Mouse (Mus musculus) lung, embryonic 14.5 days (tissue): ENCODE measurements around the gene Samd4b. TPM values are rescaled to one million over a fixed set of nuclear protein-coding genes. Genes with fewer than 3 reads are reported as not detected.

Experiments used
- ATAC-seq: fragments of 200-750 bp; cut with Nextera tagmentation; 2 replicates; pipeline ENCODE4 v1.8.0; 2017; ENCODE audit warnings: mild to moderate bottlenecking, moderate TSS enrichment, moderate library complexity; ENCODE audit not compliant: insufficient read depth
- DNase-seq: peaks from one replicate; pipeline ENCODE4 v3.0.0-alpha.2; 2015
- H3K27ac ChIP-seq: fragments of 300-500 bp; sonication (generic); 2 replicates; pipeline ENCODE4 v1.5.1; 2014; ENCODE audit warnings: low read depth, mild to moderate bottlenecking, moderate library complexity
- H3K27me3 ChIP-seq: fragments of 300-500 bp; sonication (generic); 2 replicates; pipeline ENCODE4 v1.6.1; 2014; ENCODE audit warnings: low read length, control low read depth; ENCODE audit not compliant: insufficient read depth
- H3K36me3 ChIP-seq: fragments of 300-500 bp; sonication (generic); 2 replicates; pipeline ENCODE4 v1.6.1; 2014; ENCODE audit warnings: control low read depth; ENCODE audit not compliant: insufficient read depth
- H3K4me1 ChIP-seq: fragments of 300-500 bp; sonication (generic); 2 replicates; pipeline ENCODE4 v1.6.1; 2014; ENCODE audit warnings: antibody characterized with exemption, control low read depth; ENCODE audit not compliant: insufficient read depth
- H3K4me2 ChIP-seq: fragments of 300-500 bp; sonication (generic); 2 replicates; pipeline ENCODE4 v1.6.1; 2014; ENCODE audit warnings: mild to moderate bottlenecking
- H3K4me3 ChIP-seq: fragments of 300-500 bp; sonication (generic); 2 replicates; pipeline ENCODE4 v1.5.1; 2014; ENCODE audit warnings: low read depth, low read length
- H3K9ac ChIP-seq: fragments of 300-500 bp; sonication (generic); 2 replicates; pipeline ENCODE4 v1.6.1; 2014
- H3K9me3 ChIP-seq: fragments of 300-500 bp; sonication (generic); 2 replicates; pipeline ENCODE4 v1.6.1; 2016; ENCODE audit warnings: low read depth, low read length, control low read depth
- CTCF ChIP-seq: IDR thresholded peaks from 2 replicates; pipeline ENCODE4 v1.5.1; 2016; ENCODE audit warnings: antibody characterized with exemption, low read depth
- WGBS: fragments of 180-500 bp; shearing (Covaris S2); extraction: QIAGEN DNeasy Blood & Tissue Kit; methylation state at CpG from one replicate; pipeline ENCODE4 v1.1.7; 2014; 5-methylcytosine and 5-hydroxymethylcytosine counted together
- polyA plus RNA-seq: library from polyadenylated mRNA; unstranded; fragments of >200 nt; fragmentation: Nextera tagmentation; extraction: Ambion mirVana; gene quantifications from 2 replicates; pipeline ENCODE4 v1.2.1, GENCODE M21; 2014

The Samd4b gene
- polyA plus RNA-seq, 1 experiment from 2014 or later: 34.0 TPM

DNA sequence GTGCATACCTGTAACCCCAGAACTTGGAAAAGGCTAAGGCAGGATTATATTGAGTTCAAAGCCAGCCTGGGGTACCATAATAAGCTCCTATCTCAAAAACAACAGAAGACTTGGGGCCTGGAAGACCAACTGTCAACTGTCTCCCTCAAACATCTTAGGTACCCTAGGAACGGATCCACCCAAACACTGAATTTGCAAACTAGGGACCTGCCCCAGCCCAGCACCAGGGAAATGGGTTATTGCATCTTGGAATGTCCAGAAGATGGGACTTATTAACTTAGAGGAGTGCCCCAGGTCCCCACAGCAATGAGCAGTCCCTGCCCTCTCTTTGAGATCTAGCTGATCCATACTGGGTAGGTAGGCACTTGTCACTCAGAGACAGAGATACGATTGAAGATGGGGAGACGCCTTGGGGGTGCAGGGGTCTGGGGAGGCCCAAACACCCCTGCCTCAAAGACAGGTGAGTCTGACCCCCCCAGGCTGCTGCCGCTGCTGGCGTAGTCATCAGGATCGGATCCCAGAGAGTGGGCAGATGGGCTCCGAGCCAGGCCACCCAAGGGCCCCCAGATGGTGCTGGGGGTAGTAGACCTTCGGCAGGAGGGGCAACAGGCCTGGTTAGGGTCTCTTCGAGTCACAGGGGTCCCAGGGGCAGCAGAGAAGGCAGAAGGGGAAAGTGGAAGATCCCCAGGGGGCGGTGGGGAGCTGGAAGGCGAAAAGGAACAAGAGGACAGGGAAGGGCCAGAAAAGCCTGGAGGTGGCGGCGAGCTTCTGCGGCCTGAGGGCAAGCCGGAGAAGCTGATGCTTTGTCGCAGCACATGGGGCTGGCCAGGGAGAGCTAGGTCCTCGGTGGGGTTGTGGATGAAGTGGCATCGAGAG is 220.5 kb downstream of the Samd4b start:
- Histone ChIP-seq H3K4me3 (peak overlapping the region; percentile 76), H3K36me3 (peaks cover 11% of the 10 kb centered on the region), H3K9ac (peak overlapping the region; percentile 85), H3K27me3 (no peaks in the 10 kb centered on the region), H3K4me2 (peak overlapping the region; percentile 92), H3K9me3 (no peaks in the 10 kb centered on the region), H3K27ac (peak overlapping the region; percentile 97), H3K4me1 (peaks cover 37% of the 10 kb centered on the region)
- WGBS: 58% methylated on average over 18 of the region's 18 CpGs
- TF ChIP-seq CTCF: no peak
- DNase-seq: peak; percentile 13
- no peak for ATAC-seq

DNA sequence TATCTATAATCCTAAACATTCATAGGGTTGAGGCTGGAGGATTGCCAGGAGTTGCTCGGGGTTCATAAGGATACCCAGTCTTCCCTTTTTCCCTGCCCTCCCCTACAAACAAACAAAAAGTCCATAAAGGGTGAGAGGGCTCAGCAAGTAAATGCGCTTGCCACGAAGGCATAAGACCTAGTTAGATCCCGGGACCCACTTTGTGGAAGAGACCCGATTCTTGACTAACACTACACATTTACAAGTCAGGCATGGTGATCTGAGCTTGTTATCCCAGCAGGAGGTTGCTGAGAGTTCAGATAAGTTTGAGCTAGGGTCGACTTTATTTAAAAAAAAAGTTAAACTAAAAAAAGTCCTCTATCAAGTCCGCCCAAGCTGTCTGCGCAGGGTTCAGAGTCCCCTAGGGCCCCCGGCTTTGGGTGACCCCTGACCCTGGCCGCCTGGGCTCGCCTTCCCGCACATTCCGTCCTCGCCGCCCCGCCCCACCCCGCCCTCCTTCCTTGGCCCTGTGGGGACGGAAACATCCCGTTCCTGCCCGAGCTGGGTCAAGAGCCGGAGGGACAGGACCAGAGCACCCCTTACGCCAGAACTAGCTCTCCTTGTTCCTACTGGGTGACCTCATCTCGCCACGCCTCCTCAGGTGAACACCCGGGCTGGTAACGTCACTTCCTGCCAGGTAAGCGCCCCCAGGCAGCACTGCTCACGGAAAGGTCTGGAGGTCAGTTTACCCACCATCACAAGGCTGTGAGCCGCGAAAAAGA is 221.8 kb downstream of the Samd4b start:
- Histone ChIP-seq H3K4me3 (peak overlapping the region; percentile 76), H3K9me3 (no peaks in the 10 kb centered on the region), H3K4me1 (peaks cover 28% of the 10 kb centered on the region), H3K27me3 (no peaks in the 10 kb centered on the region), H3K36me3 (peaks cover 11% of the 10 kb centered on the region), H3K27ac (peak overlapping the region; percentile 100), H3K4me2 (peak overlapping the region; percentile 92), H3K9ac (peak overlapping the region; percentile 50)
- peak; percentile 78 for DNase-seq
- TF ChIP-seq CTCF: no peak
- 2% methylated on average over 30 of the region's 30 CpGs for WGBS
- ATAC-seq: no peak

DNA sequence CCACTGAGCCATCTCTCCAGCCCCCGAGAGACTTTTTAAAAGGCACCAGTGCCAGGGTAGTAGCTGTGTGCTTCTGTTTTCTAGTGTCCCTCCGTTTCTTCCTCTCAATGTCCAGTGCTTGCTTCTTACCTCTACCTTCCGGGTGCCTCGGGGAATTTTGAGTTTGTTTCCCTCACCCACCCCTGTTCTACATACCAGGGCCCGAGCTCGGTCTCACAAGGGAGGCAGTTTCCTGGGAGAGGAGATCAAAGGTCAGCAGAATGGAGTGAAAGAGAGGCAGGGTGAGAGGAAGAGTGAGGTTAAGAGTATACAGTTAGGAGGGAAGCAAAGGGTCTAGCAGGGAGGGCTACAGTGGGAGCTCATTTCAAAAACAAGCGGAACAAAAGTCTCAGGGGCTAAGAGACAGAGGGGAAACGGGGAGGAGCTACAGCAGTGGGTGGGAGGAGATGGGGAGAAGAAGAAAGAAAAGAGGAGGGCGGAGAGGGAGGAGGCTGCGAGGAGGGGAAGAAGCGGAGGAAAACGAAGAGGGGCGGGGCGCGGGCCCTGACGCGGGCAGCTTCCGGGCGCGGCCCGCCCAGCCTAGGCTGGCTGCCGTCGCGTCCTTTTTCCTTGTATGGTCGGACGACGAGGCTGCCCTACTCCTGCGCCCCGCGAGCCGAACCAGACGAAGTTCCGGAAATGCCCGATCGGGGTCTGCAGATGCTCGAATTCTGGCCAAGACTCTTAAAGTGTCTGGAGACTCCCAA is 222.6 kb downstream of the Samd4b start:
- peak overlapping the region; percentile 92 for H3K4me2 ChIP-seq
- TF ChIP-seq CTCF: no peak
- H3K27ac ChIP-seq: peak overlapping the region; percentile 100
- H3K9me3 ChIP-seq: no peaks in the 10 kb centered on the region
- H3K27me3 ChIP-seq: no peaks in the 10 kb centered on the region
- DNase-seq: peak; percentile 97
- peaks cover 26% of the 10 kb centered on the region for H3K4me1 ChIP-seq
- peak; percentile 63 for ATAC-seq
- H3K9ac ChIP-seq: peak overlapping the region; percentile 50
- under 1% methylated on average over 32 of the region's 36 CpGs for WGBS
- peak overlapping the region; percentile 76 for H3K4me3 ChIP-seq
- peaks cover 12% of the 10 kb centered on the region for H3K36me3 ChIP-seq

DNA sequence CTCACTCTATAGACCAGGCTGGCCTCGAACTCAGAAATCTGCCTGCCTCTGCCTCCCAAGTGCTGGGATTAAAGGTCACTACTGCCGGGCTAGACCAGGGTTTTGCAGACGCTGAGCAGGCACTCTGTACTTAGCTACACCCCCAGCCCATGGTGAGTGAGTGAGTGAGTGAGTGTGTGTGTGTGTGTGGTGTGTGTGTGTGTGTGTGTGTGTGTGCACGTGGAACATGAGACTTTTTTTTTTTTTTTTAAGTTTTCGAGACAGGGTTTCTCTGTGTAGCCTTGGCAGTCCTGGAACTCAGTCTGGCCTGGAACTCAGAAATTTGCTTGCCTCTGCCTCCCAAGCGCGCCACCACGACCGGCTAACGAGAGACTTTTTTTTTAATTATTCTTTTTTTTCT is 223.3 kb downstream of the Samd4b start:
- Histone ChIP-seq H3K4me3 (peak overlapping the region; percentile 76), H3K9me3 (no peaks in the 10 kb centered on the region), H3K4me2 (peak overlapping the region; percentile 92), H3K27me3 (no peaks in the 10 kb centered on the region), H3K36me3 (peaks cover 19% of the 10 kb centered on the region), H3K4me1 (peaks cover 28% of the 10 kb centered on the region), H3K9ac (no peak overlapping the region), H3K27ac (peak overlapping the region; percentile 100)
- DNase-seq: no peak
- ATAC-seq: no peak
- no peak for TF ChIP-seq CTCF
- WGBS: 72% methylated on average over 10 of the region's 10 CpGs

DNA sequence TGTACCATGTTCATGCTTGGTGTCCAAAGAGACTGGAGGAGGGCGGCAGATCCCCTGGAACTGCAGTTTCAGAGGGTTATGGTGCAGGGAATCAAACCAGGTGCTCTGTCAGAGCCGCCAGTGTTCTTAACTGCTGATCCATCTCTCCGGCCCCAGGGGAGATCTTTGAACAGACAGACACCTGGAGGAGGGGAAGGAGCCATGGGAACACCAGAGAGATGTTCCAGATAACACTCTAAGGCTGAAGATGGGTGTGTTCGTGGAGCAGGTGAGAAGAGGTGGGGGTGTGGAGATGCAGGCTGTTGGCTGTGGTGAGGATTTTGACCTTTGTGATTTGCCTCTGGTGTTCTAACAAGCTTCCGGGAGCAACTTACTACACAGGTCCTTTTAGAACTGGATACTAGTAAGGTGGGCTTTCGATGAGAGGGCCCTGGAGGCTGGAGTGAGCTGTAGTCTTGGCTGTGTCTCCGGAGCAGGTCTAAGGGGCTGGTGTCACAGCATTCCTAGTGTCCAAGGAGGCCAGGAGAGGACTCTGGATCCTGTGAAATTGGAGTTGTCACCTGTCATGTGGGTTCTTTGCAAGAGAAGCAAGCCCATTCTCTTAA is 224.0 kb downstream of the Samd4b start:
- H3K27ac ChIP-seq: peak overlapping the region; percentile 55; the same call in 1 of the 2 replicates
- DNase-seq: no peak

DNA sequence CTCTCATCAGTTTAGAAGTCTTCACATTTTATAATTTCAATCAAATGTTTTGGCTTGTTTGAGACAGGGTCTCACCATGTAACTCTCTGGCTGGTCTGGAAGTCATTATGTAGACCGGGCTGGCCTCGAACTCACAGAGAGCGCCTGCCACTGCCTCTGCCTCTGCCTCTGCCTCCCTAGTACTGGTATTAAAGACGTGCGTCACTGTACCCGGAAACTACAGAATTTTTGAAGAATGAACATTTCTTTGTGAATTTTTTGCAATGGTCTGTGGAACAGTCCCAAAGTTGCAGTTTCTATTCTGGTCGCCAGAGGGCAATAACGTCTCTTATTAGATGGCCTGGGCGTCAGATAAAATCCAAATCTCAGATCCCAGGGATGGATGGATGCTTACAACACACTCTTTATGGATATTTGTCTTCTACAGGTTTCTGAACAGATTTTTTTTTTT is 224.8 kb downstream of the Samd4b start:
- no peaks in the 10 kb centered on the region for H3K9me3 ChIP-seq
- DNase-seq (peak; percentile 98), ATAC-seq (peak; percentile 6)
- WGBS: under 1% methylated on average over 9 of the region's 9 CpGs
- H3K9ac ChIP-seq: peak overlapping the region; percentile 48
- peak overlapping the region; percentile 87 for H3K4me3 ChIP-seq
- no peaks in the 10 kb centered on the region for H3K27me3 ChIP-seq
- peaks cover 25% of the 10 kb centered on the region for H3K4me1 ChIP-seq
- peak overlapping the region; percentile 66 for H3K4me2 ChIP-seq
- peak overlapping the region; percentile 90 for H3K27ac ChIP-seq
- TF ChIP-seq CTCF: peak; percentile 80
- H3K36me3 ChIP-seq: peaks cover 34% of the 10 kb centered on the region

More for the DNA sequence above, 224.0 kb downstream of the Samd4b start:
- H3K4me1 ChIP-seq: peaks cover 25% of the 10 kb centered on the region
- H3K4me3 ChIP-seq: no peak overlapping the region
- H3K4me2 ChIP-seq: no peak overlapping the region
- H3K9me3 ChIP-seq: no peaks in the 10 kb centered on the region
- H3K27me3 ChIP-seq: no peaks in the 10 kb centered on the region
- H3K36me3 ChIP-seq: peaks cover 26% of the 10 kb centered on the region
- WGBS: 79% methylated on average over 7 of the region's 7 CpGs
- H3K9ac ChIP-seq: no peak overlapping the region
- ATAC-seq: no peak
- TF ChIP-seq CTCF: no peak
